In the genomic region with DNA sequence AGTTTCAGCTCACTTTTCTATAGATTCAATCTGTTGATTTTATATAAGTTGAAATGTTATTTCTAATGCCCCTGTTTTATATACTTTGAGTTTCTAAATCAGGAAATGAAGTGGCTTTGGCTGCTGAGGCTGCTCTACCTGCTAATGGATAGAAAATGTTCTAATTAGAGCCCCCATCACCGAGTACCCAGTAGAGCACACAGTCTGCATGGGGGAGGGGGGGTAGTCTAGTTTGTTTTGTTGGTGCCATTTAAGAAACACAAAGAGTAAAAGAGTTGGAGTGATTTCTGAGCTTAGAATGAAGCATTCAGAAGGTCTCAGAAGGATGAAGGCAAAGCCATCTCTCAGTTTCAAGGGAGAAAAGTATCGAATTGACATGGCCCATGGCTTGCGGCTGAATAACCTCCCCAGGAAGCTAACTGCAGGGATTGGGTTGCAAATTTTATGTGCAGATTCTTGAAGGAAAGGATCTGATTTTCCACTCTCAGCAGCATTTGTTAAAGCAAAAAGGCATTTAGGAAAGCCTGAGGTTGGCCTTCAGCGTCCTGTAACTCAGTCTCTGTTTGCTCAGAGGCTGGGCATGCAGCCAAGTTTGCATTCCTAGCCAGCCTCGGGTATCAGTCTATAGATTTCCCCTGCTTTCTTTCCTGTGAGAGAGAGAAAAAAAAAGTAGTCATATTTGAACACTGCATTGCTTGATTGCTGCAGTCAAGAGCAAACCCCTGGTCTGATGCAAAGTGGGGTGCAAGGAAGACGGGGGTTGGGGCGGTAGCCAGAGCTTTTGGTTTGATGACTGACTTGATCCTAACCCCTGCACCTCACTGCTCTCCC, we compare ENCODE assay signal across 8 mouse cellular contexts. TPM values are rescaled to one million over a fixed set of nuclear protein-coding genes. Genes with fewer than 3 reads are reported as not detected.
DNase-seq lines count a peak whose midpoint lies in the region; ATAC-seq and TF ChIP-seq lines count a peak whose summit lies in the region.

No protein-coding gene starts in this region.

- H3K27me3 ChIP-seq in forebrain, postnatal 0 days (ENCODE audit: insufficient read depth, low read length) = peaks cover 10% of the 10 kb centered on the region; the same call in 1 of the 2 replicates
- H3K27me3 ChIP-seq in lung, embryonic 15.5 days = no peaks in the 10 kb centered on the region
- H3K27me3 ChIP-seq in stomach, embryonic 14.5 days (ENCODE audit: control insufficient read depth, insufficient read depth, low read length) = no peaks in the 10 kb centered on the region

- peak; percentile 76 for DNase-seq in 416B (ENCODE audit: low read depth)
- DNase-seq in adrenal gland, adult (ENCODE audit: inconsistent age in 2 of 2, low spot score in 1 of 2) = peak; percentile 46 to 84
- peak; percentile 60 for DNase-seq in forebrain, postnatal 0 days
- DNase-seq in kidney, adult 8-10 months = peak; percentile 13 to 19
- no peak for DNase-seq in frontal cortex, adult 2 months (ENCODE audit: extremely low spot score in 1 of 2, low spot score in 1 of 2)
- no peak for DNase-seq in right cerebral cortex, postnatal 25 days

- 9% methylated on average over 7 of the region's 7 CpGs for WGBS in forebrain, postnatal 0 days
- 5% methylated on average over 7 of the region's 7 CpGs for WGBS in lung, embryonic 15.5 days
- 6% methylated on average over 7 of the region's 7 CpGs for WGBS in stomach, embryonic 14.5 days

- no peaks in the 10 kb centered on the region for H3K9me3 ChIP-seq in forebrain, postnatal 0 days (ENCODE audit: low read length)
- no peaks in the 10 kb centered on the region for H3K9me3 ChIP-seq in lung, embryonic 15.5 days
- 0 out of 2 replicates have a peak, but pooled peaks cover 4% of the 10 kb centered on the region for H3K9me3 ChIP-seq in stomach, embryonic 14.5 days (ENCODE audit: control insufficient read depth, low read depth, low read length)

- no peak overlapping the region for H3K27ac ChIP-seq in forebrain, postnatal 0 days (ENCODE audit: low read depth, low read length)
- H3K27ac ChIP-seq in lung, embryonic 15.5 days = peak overlapping the region; percentile 98
- peak overlapping the region; percentile 91 for H3K27ac ChIP-seq in stomach, embryonic 14.5 days (ENCODE audit: low read length)

- TF ChIP-seq CTCF in forebrain, postnatal 0 days (IDR thresholded peaks at IDR 0.05; ENCODE audit: low read depth) = no peak

- no peak for ATAC-seq in forebrain, postnatal 0 days
- peak; percentile 88 for ATAC-seq in lung, embryonic 15.5 days (ENCODE audit: borderline replicate concordance, extremely low read depth, low FRiP score, low TSS enrichment)
- peak; percentile 84 for ATAC-seq in stomach, embryonic 14.5 days (ENCODE audit: insufficient number of reproducible peaks, insufficient read depth, low FRiP score, low read depth)

- H3K4me1 ChIP-seq in forebrain, postnatal 0 days (ENCODE audit: insufficient read depth) = no peaks in the 10 kb centered on the region
- H3K4me1 ChIP-seq in lung, embryonic 15.5 days = peaks cover 56% of the 10 kb centered on the region
- H3K4me1 ChIP-seq in stomach, embryonic 14.5 days (ENCODE audit: control insufficient read depth, insufficient read depth, low read length) = peaks cover 21% of the 10 kb centered on the region; the same call in 1 of the 2 replicates

- no peak overlapping the region; the same call in 1 of the 2 replicates for H3K4me2 ChIP-seq in forebrain, postnatal 0 days (ENCODE audit: low read depth)
- H3K4me2 ChIP-seq in lung, embryonic 15.5 days = peak overlapping the region; percentile 47
- peak overlapping the region; percentile 46 for H3K4me2 ChIP-seq in stomach, embryonic 14.5 days (replicated peaks; ENCODE audit: low read depth, low read length)

- no peak overlapping the region for H3K4me3 ChIP-seq in forebrain, postnatal 0 days (ENCODE audit: low read depth, low read length)
- peak overlapping the region; percentile 20 for H3K4me3 ChIP-seq in lung, embryonic 15.5 days
- H3K4me3 ChIP-seq in stomach, embryonic 14.5 days (ENCODE audit: low read depth, low read length) = 0 out of 2 replicates have a peak overlapping the region, but pooled peaks have one; percentile 13

- H3K9ac ChIP-seq in forebrain, postnatal 0 days = no peak overlapping the region
- H3K9ac ChIP-seq in lung, embryonic 15.5 days = 0 out of 2 replicates have a peak overlapping the region, but pooled peaks have one; percentile 1
- H3K9ac ChIP-seq in stomach, embryonic 14.5 days (replicated peaks; ENCODE audit: low read depth, low read length) = no peak overlapping the region

- no peaks in the 10 kb centered on the region for H3K36me3 ChIP-seq in forebrain, postnatal 0 days (ENCODE audit: insufficient read depth)
- H3K36me3 ChIP-seq in lung, embryonic 15.5 days = peaks cover 2% of the 10 kb centered on the region; the same call in 1 of the 2 replicates
- H3K36me3 ChIP-seq in stomach, embryonic 14.5 days (ENCODE audit: control insufficient read depth, insufficient read depth, low read length) = no peaks in the 10 kb centered on the region

RNA-seq across cellular contexts. Expression of gene P4ha3, which starts 2.6 kb away (rescaled TPM):
- total RNA-seq in forebrain, postnatal 0 days (2014; rRNA removed) = 3.1 and 7.3 TPM in 2 replicates
- polyA plus RNA-seq in forebrain, postnatal 0 days (2015; fragmentation: Nextera tagmentation; extraction: Ambion mirVana) = 2.2 and 3.0 TPM in 2 replicates
- polyA plus RNA-seq in lung, embryonic 15.5 days (2015; fragmentation: Nextera tagmentation; extraction: Ambion mirVana) = 14.6 and 16.4 TPM in 2 replicates
- polyA plus RNA-seq in stomach, embryonic 14.5 days (2014; fragmentation: Nextera tagmentation; extraction: Ambion mirVana) = 8.7 and 10.0 TPM in 2 replicates
- 4.7 and 4.8 TPM in 2 replicates for polyA plus RNA-seq in frontal cortex, adult 2 months (2012; rRNA removed)

Comparison
In these comparisons a context has a peak if more than half of its experiments do, and no peak if none do; other contexts are left out.
1. DNase-seq: peak in 416B (single experiment), adrenal gland, adult (2 of 2), forebrain, postnatal 0 days (single experiment) and kidney, adult 8-10 months (2 of 2); none in frontal cortex, adult 2 months (0 of 2) and right cerebral cortex, postnatal 25 days (single experiment).